Mouse (Mus musculus) midbrain, embryonic 12.5 days (tissue): ENCODE measurements at regions not wholly inside any gene's neighbourhood (a gene's known extent, or its start where the extent isn't known, plus 50 kb on each side); places are given as distances from the start of the nearest gene placed in this dataset.

Source experiments
- ATAC-seq: fragments of 200-750 bp; cut with Nextera tagmentation; 2 replicates; pipeline ENCODE4 v1.8.0; 2017; ENCODE audit warnings: low read depth, moderate TSS enrichment, moderate library complexity; ENCODE audit not compliant: low FRiP score
- H3K27ac ChIP-seq: fragments of 300-500 bp; sonication (generic); replicated peaks from 2 replicates; pipeline ENCODE4 v1.5.1; 2016; ENCODE audit warnings: mild to moderate bottlenecking
- H3K27me3 ChIP-seq: fragments of 300-500 bp; sonication (generic); 2 replicates; pipeline ENCODE4 v1.6.1; 2016; ENCODE audit warnings: mild to moderate bottlenecking
- H3K36me3 ChIP-seq: fragments of 300-500 bp; sonication (generic); 2 replicates; pipeline ENCODE4 v1.6.1; 2016
- H3K4me1 ChIP-seq: fragments of 300-500 bp; sonication (generic); 2 replicates; pipeline ENCODE4 v1.6.1; 2016
- H3K4me2 ChIP-seq: fragments of 300-500 bp; sonication (generic); replicated peaks from 2 replicates; pipeline ENCODE4 v1.6.1; 2016; ENCODE audit warnings: mild to moderate bottlenecking, moderate library complexity
- H3K4me3 ChIP-seq: fragments of 300-500 bp; sonication (generic); 2 replicates; pipeline ENCODE4 v1.5.1; 2016; ENCODE audit warnings: mild to moderate bottlenecking
- H3K9ac ChIP-seq: fragments of 300-500 bp; sonication (generic); replicated peaks from 2 replicates; pipeline ENCODE4 v1.6.1; 2016; ENCODE audit warnings: mild to moderate bottlenecking, moderate library complexity
- H3K9me3 ChIP-seq: fragments of 300-500 bp; sonication (generic); 2 replicates; pipeline ENCODE4 v1.6.1; 2016; ENCODE audit warnings: mild to moderate bottlenecking
- WGBS: fragments of 180-500 bp; shearing (Covaris S2); methylation state at CpG from one replicate; pipeline ENCODE4 v1.1.7; 2016; 5-methylcytosine and 5-hydroxymethylcytosine counted together

DNA sequence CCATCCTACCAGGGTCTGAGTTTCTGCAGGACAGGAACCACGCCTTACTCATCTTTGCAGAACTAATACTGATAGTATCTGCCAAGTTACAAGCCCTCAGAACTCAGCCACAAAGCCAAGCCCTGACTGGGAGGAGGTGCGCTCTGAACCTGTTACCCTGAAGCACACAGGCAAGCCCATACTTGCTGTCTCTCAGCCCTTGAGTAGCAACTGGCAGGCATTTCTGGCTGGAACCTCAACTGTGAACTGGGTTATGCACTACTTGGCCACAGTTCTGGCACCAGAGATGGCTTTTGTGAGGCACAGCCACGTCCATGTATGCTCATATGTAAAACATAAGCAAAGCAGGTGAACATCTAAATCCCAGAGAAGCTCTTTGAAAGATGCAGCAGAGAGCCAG is 179.7 kb upstream of the Nfe2l3 start:
- Histone ChIP-seq H3K36me3 (no peaks in the 10 kb centered on the region), H3K4me1 (no peaks in the 10 kb centered on the region), H3K9me3 (no peaks in the 10 kb centered on the region), H3K27ac (no peak overlapping the region), H3K9ac (no peak overlapping the region), H3K27me3 (no peaks in the 10 kb centered on the region), H3K4me3 (no peak overlapping the region), H3K4me2 (no peak overlapping the region)
- 84% methylated on average over 3 of the region's 3 CpGs for WGBS
- no peak for ATAC-seq

- Histone ChIP-seq H3K36me3 (no peaks in the 10 kb centered on the region), H3K4me1 (no peaks in the 10 kb centered on the region), H3K9me3 (no peaks in the 10 kb centered on the region), H3K9ac (no peak overlapping the region), H3K4me2 (no peak overlapping the region), H3K27me3 (no peaks in the 10 kb centered on the region), H3K27ac (no peak overlapping the region), H3K4me3 (no peak overlapping the region)
- 73% methylated on average over 4 of the region's 4 CpGs for WGBS
- no peak for ATAC-seq
Measured at GRCm38 (mm10) chr6:51256631-51257030, 175.8 kb upstream of the Nfe2l3 start.

GRCm38 (mm10) chr6:51257524-51257923 is 174.9 kb upstream of the Nfe2l3 start:
- H3K9ac ChIP-seq: no peak overlapping the region
- H3K9me3 ChIP-seq: no peaks in the 10 kb centered on the region
- no peak overlapping the region for H3K27ac ChIP-seq
- no peaks in the 10 kb centered on the region for H3K4me1 ChIP-seq
- no peaks in the 10 kb centered on the region for H3K27me3 ChIP-seq
- ATAC-seq: no peak
- H3K4me3 ChIP-seq: no peak overlapping the region
- 81% methylated on average over 6 of the region's 6 CpGs for WGBS
- H3K4me2 ChIP-seq: no peak overlapping the region
- no peaks in the 10 kb centered on the region for H3K36me3 ChIP-seq

DNA sequence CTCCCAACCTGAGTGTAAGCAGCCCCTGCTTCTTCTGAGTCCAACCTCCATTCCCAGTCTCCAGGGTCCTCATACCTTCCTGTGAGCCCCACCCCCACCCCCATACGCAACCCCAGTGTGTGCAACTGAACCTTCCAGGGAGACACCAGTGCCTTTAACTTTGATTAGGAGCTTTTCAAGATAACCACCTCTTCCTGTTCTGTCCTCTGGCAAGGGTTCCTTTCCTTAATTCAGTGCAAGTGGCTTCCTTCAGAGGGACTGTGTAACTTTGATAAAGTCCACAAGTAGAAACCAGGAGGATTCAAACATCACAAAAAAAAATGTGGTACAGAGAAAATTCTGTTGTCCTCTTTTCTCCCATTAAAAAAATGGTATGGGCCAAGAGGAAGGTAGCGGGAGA is 174.2 kb upstream of the Nfe2l3 start:
- Histone ChIP-seq H3K9ac (no peak overlapping the region), H3K36me3 (no peaks in the 10 kb centered on the region), H3K4me2 (no peak overlapping the region), H3K4me1 (no peaks in the 10 kb centered on the region), H3K9me3 (no peaks in the 10 kb centered on the region), H3K4me3 (no peak overlapping the region), H3K27ac (no peak overlapping the region), H3K27me3 (no peaks in the 10 kb centered on the region)
- no peak for ATAC-seq
- 86% methylated on average over 2 of the region's 2 CpGs for WGBS

DNA sequence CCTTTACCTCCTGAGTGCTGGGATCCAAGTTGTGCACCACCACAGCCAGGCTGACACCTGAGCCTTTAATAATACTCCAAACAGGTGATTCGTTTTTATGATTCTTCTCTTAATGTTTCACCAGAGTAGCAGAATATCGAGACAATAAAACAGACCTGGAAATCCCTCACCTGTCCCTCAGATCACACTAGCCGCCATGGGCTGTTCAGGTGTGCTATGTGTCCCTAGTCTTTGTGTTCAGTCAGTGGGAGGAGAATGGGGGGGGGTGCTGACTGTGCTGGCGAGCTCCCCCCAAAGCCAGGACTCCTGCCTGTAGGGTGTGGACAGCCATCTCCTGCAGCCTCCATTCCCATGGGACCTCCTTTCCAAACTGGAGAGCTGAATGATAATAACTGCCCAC is 168.9 kb upstream of the Nfe2l3 start:
- H3K27me3 ChIP-seq: peaks cover 1% of the 10 kb centered on the region; the same call in 1 of the 2 replicates
- no peak overlapping the region for H3K27ac ChIP-seq
- 89% methylated on average over 4 of the region's 4 CpGs for WGBS
- H3K4me1 ChIP-seq: no peaks in the 10 kb centered on the region
- H3K9ac ChIP-seq: no peak overlapping the region
- H3K36me3 ChIP-seq: no peaks in the 10 kb centered on the region
- no peaks in the 10 kb centered on the region for H3K9me3 ChIP-seq
- no peak for ATAC-seq
- H3K4me3 ChIP-seq: no peak overlapping the region
- no peak overlapping the region for H3K4me2 ChIP-seq

DNA sequence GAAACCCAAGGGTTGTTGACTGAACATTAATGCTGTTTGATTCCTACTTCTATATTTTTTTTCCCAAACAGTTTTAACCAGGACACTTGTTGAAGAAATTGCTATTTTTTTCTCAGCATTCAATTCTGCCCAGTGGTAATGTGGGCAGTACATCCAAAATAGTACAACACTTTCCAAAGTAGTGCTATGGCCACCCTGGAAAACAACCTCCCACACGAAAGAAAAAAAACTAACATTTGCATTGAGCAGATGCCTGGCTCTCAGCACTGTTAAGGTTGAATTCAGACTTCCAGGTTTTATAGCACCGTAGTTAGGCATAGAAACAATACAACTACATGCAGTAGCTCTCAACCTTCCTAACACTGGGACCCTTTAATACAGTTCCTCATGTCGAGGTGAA is 167.1 kb upstream of the Nfe2l3 start:
- ATAC-seq: no peak
- H3K27ac ChIP-seq: no peak overlapping the region
- no peaks in the 10 kb centered on the region for H3K36me3 ChIP-seq
- H3K4me1 ChIP-seq: peaks cover 8% of the 10 kb centered on the region
- no peak overlapping the region for H3K4me3 ChIP-seq
- peaks cover 18% of the 10 kb centered on the region for H3K27me3 ChIP-seq
- no peak overlapping the region for H3K4me2 ChIP-seq
- WGBS: 89% methylated on average over 3 of the region's 3 CpGs
- no peaks in the 10 kb centered on the region for H3K9me3 ChIP-seq
- no peak overlapping the region for H3K9ac ChIP-seq

GRCm38 (mm10) chr6:51266721-51267120 is 165.7 kb upstream of the Nfe2l3 start:
- Histone ChIP-seq H3K27ac (no peak overlapping the region), H3K4me2 (no peak overlapping the region), H3K9ac (no peak overlapping the region), H3K4me1 (peaks cover 13% of the 10 kb centered on the region), H3K27me3 (peaks cover 22% of the 10 kb centered on the region), H3K4me3 (no peak overlapping the region), H3K36me3 (no peaks in the 10 kb centered on the region), H3K9me3 (no peaks in the 10 kb centered on the region)
- WGBS: 89% methylated on average over 6 of the region's 6 CpGs
- no peak for ATAC-seq

DNA sequence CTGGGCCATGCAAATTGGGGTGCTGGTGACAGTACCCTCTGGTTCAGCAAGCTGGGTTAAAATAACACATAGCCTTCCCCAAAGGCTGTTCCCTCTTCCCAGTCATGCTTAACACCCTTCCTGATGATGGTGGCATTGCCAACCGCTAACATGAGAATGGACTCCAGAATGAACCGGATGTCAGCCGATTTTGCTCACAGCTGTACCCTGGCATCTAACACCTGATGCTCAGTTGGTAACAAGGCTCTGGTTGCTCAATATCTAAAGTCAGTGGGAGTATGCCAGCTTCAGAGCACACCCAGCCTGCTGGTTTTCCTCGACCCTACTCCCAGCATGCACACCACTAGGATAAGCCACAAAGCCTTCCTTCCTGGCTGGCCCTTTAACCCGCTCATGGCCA is 164.6 kb upstream of the Nfe2l3 start:
- WGBS: 89% methylated on average over 5 of the region's 5 CpGs

DNA sequence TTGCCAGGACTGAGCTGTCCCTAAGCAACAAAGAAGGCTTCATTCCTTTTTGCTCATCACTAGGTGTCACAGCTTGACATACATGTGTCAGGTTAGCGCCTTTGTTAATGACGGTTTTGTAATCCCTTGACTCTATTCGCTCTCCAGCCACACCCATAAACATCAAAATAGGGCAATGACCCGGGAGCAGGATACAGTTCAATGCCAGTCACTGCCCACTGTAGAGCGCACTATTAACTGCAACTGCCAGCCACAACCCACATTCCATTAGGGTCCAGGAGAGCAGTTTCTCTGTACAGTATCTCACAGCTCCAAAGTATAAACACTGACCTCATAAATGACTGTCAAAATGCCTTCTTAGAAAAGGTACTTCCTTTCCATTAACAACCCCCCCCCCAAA is 163.5 kb upstream of the Nfe2l3 start:
- Histone ChIP-seq H3K36me3 (no peaks in the 10 kb centered on the region), H3K9me3 (no peaks in the 10 kb centered on the region), H3K4me2 (no peak overlapping the region), H3K27me3 (peaks cover 26% of the 10 kb centered on the region), H3K27ac (no peak overlapping the region), H3K4me1 (peaks cover 13% of the 10 kb centered on the region), H3K9ac (no peak overlapping the region), H3K4me3 (no peak overlapping the region)
- no peak for ATAC-seq
- WGBS: 82% methylated on average over 5 of the region's 5 CpGs

More for the DNA sequence above, 164.6 kb upstream of the Nfe2l3 start:
- H3K4me1 ChIP-seq: peaks cover 13% of the 10 kb centered on the region
- ATAC-seq: no peak
- H3K27me3 ChIP-seq: peaks cover 22% of the 10 kb centered on the region
- no peak overlapping the region for H3K4me3 ChIP-seq
- no peaks in the 10 kb centered on the region for H3K9me3 ChIP-seq
- no peak overlapping the region for H3K4me2 ChIP-seq
- no peak overlapping the region for H3K27ac ChIP-seq
- no peaks in the 10 kb centered on the region for H3K36me3 ChIP-seq
- H3K9ac ChIP-seq: no peak overlapping the region

- 30% methylated on average over 10 of the region's 10 CpGs for WGBS
- peak overlapping the region; percentile 67 for H3K4me3 ChIP-seq
- H3K36me3 ChIP-seq: no peaks in the 10 kb centered on the region
- peaks cover 13% of the 10 kb centered on the region for H3K4me1 ChIP-seq
- H3K27ac ChIP-seq: no peak overlapping the region
- H3K9ac ChIP-seq: no peak overlapping the region
- no peak for ATAC-seq
- peak overlapping the region; percentile 99 for H3K4me2 ChIP-seq
- H3K27me3 ChIP-seq: peaks cover 27% of the 10 kb centered on the region
- no peaks in the 10 kb centered on the region for H3K9me3 ChIP-seq
Measured at GRCm38 (mm10) chr6:51269617-51270016, 162.9 kb upstream of the Nfe2l3 start.

DNA sequence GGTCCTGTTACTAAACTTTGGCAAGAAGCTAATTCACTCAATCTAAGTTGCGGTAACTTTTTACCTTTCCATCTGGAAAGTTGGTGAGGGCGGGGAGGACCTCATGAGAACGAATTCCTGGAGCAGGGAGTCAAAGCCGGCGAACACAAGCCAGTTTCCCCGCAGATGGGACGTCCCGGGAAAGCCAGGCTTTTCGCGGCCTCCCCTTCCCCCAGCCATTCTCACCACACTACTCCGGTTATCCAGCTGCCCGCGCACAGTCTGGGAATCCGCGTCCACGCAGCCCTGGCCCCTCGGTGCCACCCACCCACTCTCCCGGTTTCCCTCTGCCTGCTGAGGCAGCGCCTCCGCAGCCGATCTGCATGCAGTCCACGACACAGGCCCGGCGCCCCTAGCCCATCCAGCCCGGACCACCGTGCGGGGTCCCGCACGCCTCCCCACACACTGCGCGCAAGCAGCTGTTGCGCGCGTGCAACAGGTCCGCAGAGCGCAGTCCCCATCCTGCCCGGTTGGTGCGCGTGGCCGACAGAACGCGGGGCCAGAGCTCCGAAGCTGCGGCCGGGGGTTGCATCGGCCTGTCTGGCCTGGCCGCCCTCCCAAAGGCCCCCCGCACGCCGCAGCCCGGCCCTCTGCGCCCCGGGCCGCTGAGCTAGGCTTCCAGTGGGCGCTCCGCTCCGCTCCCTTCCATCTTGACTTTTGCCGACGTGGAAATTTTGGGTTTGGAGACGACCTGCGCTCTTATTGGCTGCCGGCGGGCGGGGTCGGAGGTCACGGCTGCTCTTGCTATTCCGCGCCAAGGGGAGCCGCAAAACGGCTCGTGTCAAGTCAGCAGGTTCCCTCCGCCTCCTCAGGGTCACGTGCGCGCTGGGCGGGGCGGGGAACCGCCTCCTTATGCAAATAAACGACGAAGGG is 162.0 kb upstream of the Nfe2l3 start:
- H3K27me3 ChIP-seq: peaks cover 27% of the 10 kb centered on the region
- no peaks in the 10 kb centered on the region for H3K9me3 ChIP-seq
- H3K4me3 ChIP-seq: peak overlapping the region; percentile 67
- H3K36me3 ChIP-seq: no peaks in the 10 kb centered on the region
- H3K27ac ChIP-seq: no peak overlapping the region
- peaks cover 13% of the 10 kb centered on the region for H3K4me1 ChIP-seq
- WGBS: under 1% methylated on average over 77 of the region's 80 CpGs
- peak; percentile 88 for ATAC-seq
- H3K9ac ChIP-seq: peak overlapping the region; percentile 73
- peak overlapping the region; percentile 99 for H3K4me2 ChIP-seq

GRCm38 (mm10) chr6:51271128-51271480 is 161.4 kb upstream of the Nfe2l3 start:
- Histone ChIP-seq H3K4me1 (peaks cover 13% of the 10 kb centered on the region), H3K36me3 (no peaks in the 10 kb centered on the region), H3K27me3 (peaks cover 27% of the 10 kb centered on the region), H3K4me2 (peak overlapping the region; percentile 99), H3K4me3 (peak overlapping the region; percentile 67), H3K9ac (no peak overlapping the region), H3K27ac (0 out of 2 replicates have a peak overlapping the region, but pooled peaks have one; percentile 8), H3K9me3 (no peaks in the 10 kb centered on the region)
- WGBS: 1% methylated on average over 17 of the region's 17 CpGs
- ATAC-seq: peak; percentile 83
